Mouse (Mus musculus) lung, postnatal 0 days (tissue): ENCODE data around the gene Zeb2. TPM values are rescaled to one million over a fixed set of nuclear protein-coding genes. Genes with fewer than 3 reads are reported as not detected.

ENCODE experiments used
- ATAC-seq: fragments of 200-750 bp; cut with Nextera tagmentation; 2 replicates; pipeline ENCODE4 v1.8.0; 2017; ENCODE audit warnings: moderate library complexity
- DNase-seq: peaks from one replicate; pipeline ENCODE4 v3.0.0-alpha.2; 2016; ENCODE audit warnings: low spot score
- H3K27ac ChIP-seq: fragments of 300-500 bp; sonication (generic); 2 replicates; pipeline ENCODE4 v1.5.1; 2014; ENCODE audit warnings: antibody characterized with exemption, mild to moderate bottlenecking, low read length, mixed read lengths
- H3K27me3 ChIP-seq: fragments of 300-500 bp; sonication (generic); replicated peaks from 2 replicates; pipeline ENCODE4 v1.6.1; 2014; ENCODE audit warnings: low read length, mixed read lengths; ENCODE audit not compliant: insufficient read depth
- H3K36me3 ChIP-seq: fragments of 300-500 bp; sonication (generic); 2 replicates; pipeline ENCODE4 v1.6.1; 2014; ENCODE audit warnings: low read length, mixed read lengths; ENCODE audit not compliant: insufficient read depth
- H3K4me1 ChIP-seq: fragments of 300-500 bp; sonication (generic); 2 replicates; pipeline ENCODE4 v1.6.1; 2014; ENCODE audit warnings: antibody characterized with exemption, low read depth, low read length, mixed read lengths; ENCODE audit not compliant: insufficient read depth
- H3K4me2 ChIP-seq: fragments of 300-500 bp; sonication (generic); replicated peaks from 2 replicates; pipeline ENCODE4 v1.6.1; 2014; ENCODE audit warnings: low read depth, mild to moderate bottlenecking, low read length, moderate library complexity, mixed read lengths
- H3K4me3 ChIP-seq: fragments of 300-500 bp; sonication (generic); 2 replicates; pipeline ENCODE4 v1.5.1; 2014; ENCODE audit warnings: low read depth, low read length
- H3K9ac ChIP-seq: fragments of 300-500 bp; sonication (generic); replicated peaks from 2 replicates; pipeline ENCODE4 v1.6.1; 2014; ENCODE audit warnings: low read depth, mild to moderate bottlenecking
- H3K9me3 ChIP-seq: fragments of 300-500 bp; sonication (generic); 2 replicates; pipeline ENCODE4 v1.6.1; 2016; ENCODE audit warnings: low read length, mixed read lengths
- CTCF ChIP-seq: IDR thresholded peaks from 2 replicates; pipeline ENCODE4 v1.5.1; 2016; ENCODE audit warnings: antibody characterized with exemption, mild to moderate bottlenecking
- EP300 ChIP-seq: IDR thresholded peaks from 2 replicates; pipeline ENCODE4 v1.6.1; 2016; ENCODE audit warnings: antibody characterized with exemption, mild to moderate bottlenecking, control low read depth
- WGBS: fragments of 180-500 bp; shearing (Covaris S2); extraction: QIAGEN DNeasy Blood & Tissue Kit; methylation state at CpG from one replicate; pipeline ENCODE4 v1.1.7; 2014; 5-methylcytosine and 5-hydroxymethylcytosine counted together
- polyA plus RNA-seq: library from polyadenylated mRNA; unstranded; fragments of >200 nt; fragmentation: Nextera tagmentation; extraction: Ambion mirVana; gene quantifications from 2 replicates; pipeline ENCODE4 v1.2.1, GENCODE M21; 2015

The Zeb2 gene
- 36.4 and 44.9 TPM in 2 replicates for polyA plus RNA-seq

GRCm38 (mm10) chr2:45117087-45117561 lies at the start of gene Zeb2:
Zeb2 (minus strand) TSS chr2:45117395.
- H3K4me2 ChIP-seq = peak within 1 kb of the TSS; percentile 62

GRCm38 (mm10) chr2:45158785-45159184 lies 41.6 kb upstream of the Zeb2 start:
- no peak overlapping the region for H3K4me3 ChIP-seq
- DNase-seq (no peak), ATAC-seq (no peak)
- no peaks in the 10 kb centered on the region for H3K4me1 ChIP-seq
- 87% methylated on average over 5 of the region's 5 CpGs for WGBS
- TF ChIP-seq EP300 (no peak), CTCF (no peak)
- H3K4me2 ChIP-seq = no peak overlapping the region
- no peaks in the 10 kb centered on the region for H3K27me3 ChIP-seq
- H3K9me3 ChIP-seq = no peaks in the 10 kb centered on the region
- H3K9ac ChIP-seq = no peak overlapping the region
- H3K36me3 ChIP-seq = no peaks in the 10 kb centered on the region
- no peak overlapping the region for H3K27ac ChIP-seq

More at GRCm38 (mm10) chr2:45117087-45117561, at the start of gene Zeb2:
- peak within 1 kb of the TSS; percentile 49 for H3K9ac ChIP-seq
- peak; percentile 62 for ATAC-seq
- peak; percentile 85 for DNase-seq
- no peaks in the 10 kb centered on the region for H3K27me3 ChIP-seq
- no peak for TF ChIP-seq EP300
- TF ChIP-seq CTCF = no peak
- H3K36me3 ChIP-seq = no peaks in the 10 kb centered on the region
- peak within 1 kb of the TSS; percentile 93 for H3K27ac ChIP-seq
- peak within 1 kb of the TSS; percentile 56 for H3K4me3 ChIP-seq
- 2% methylated on average over 29 of the region's 39 CpGs for WGBS
- H3K9me3 ChIP-seq = no peaks in the 10 kb centered on the region
- no peaks in the 10 kb centered on the region for H3K4me1 ChIP-seq

- no peak overlapping the region for H3K27ac ChIP-seq
- H3K4me1 ChIP-seq = no peaks in the 10 kb centered on the region
- H3K36me3 ChIP-seq = no peaks in the 10 kb centered on the region
- DNase-seq (no peak), ATAC-seq (no peak)
- no peaks in the 10 kb centered on the region for H3K9me3 ChIP-seq
- 66% methylated on average over 8 of the region's 8 CpGs for WGBS
- H3K4me2 ChIP-seq = no peak overlapping the region
- H3K27me3 ChIP-seq = no peaks in the 10 kb centered on the region
- no peak overlapping the region for H3K9ac ChIP-seq
- no peak overlapping the region for H3K4me3 ChIP-seq
- no peak for TF ChIP-seq CTCF
- TF ChIP-seq EP300 = no peak
Measured at GRCm38 (mm10) chr2:45158351-45158782, 41.2 kb upstream of the Zeb2 start.

- 71% methylated on average over 1 of the region's 1 CpGs for WGBS
- H3K27ac ChIP-seq = no peak overlapping the region
- H3K9ac ChIP-seq = no peak overlapping the region
- H3K4me3 ChIP-seq = no peak overlapping the region
- H3K4me2 ChIP-seq = no peak overlapping the region
- no peaks in the 10 kb centered on the region for H3K9me3 ChIP-seq
- H3K36me3 ChIP-seq = no peaks in the 10 kb centered on the region
- DNase-seq (no peak), ATAC-seq (no peak)
- no peaks in the 10 kb centered on the region for H3K27me3 ChIP-seq
- H3K4me1 ChIP-seq = no peaks in the 10 kb centered on the region
- no peak for TF ChIP-seq CTCF
- no peak for TF ChIP-seq EP300
Measured at GRCm38 (mm10) chr2:45153315-45153714, 36.1 kb upstream of the Zeb2 start.

GRCm38 (mm10) chr2:45143162-45143561 lies 26.0 kb upstream of the Zeb2 start:
- Histone ChIP-seq H3K4me1 (no peaks in the 10 kb centered on the region), H3K4me2 (no peak overlapping the region), H3K27me3 (no peaks in the 10 kb centered on the region), H3K9me3 (no peaks in the 10 kb centered on the region), H3K4me3 (no peak overlapping the region), H3K36me3 (no peaks in the 10 kb centered on the region), H3K9ac (no peak overlapping the region), H3K27ac (no peak overlapping the region)
- ATAC-seq = no peak
- 51% methylated on average over 1 of the region's 1 CpGs for WGBS
- TF ChIP-seq EP300 (no peak), CTCF (no peak)
- no peak for DNase-seq

GRCm38 (mm10) chr2:45138906-45139305 lies 21.7 kb upstream of the Zeb2 start:
- ATAC-seq (no peak), DNase-seq (no peak)
- Histone ChIP-seq H3K4me1 (no peaks in the 10 kb centered on the region), H3K4me3 (no peak overlapping the region), H3K9ac (no peak overlapping the region), H3K4me2 (no peak overlapping the region), H3K36me3 (no peaks in the 10 kb centered on the region), H3K27me3 (no peaks in the 10 kb centered on the region), H3K27ac (no peak overlapping the region), H3K9me3 (no peaks in the 10 kb centered on the region)
- TF ChIP-seq CTCF = no peak
- 76% methylated on average over 6 of the region's 6 CpGs for WGBS

GRCm38 (mm10) chr2:45136783-45137182 lies 19.6 kb upstream of the Zeb2 start:
- no peaks in the 10 kb centered on the region for H3K4me1 ChIP-seq
- no peaks in the 10 kb centered on the region for H3K27me3 ChIP-seq
- ATAC-seq (no peak), DNase-seq (no peak)
- TF ChIP-seq CTCF (no peak), EP300 (no peak)
- no peak overlapping the region for H3K27ac ChIP-seq
- no peak overlapping the region for H3K9ac ChIP-seq
- no peak overlapping the region for H3K4me2 ChIP-seq
- H3K4me3 ChIP-seq = no peak overlapping the region
- WGBS = 74% methylated on average over 2 of the region's 2 CpGs
- H3K36me3 ChIP-seq = no peaks in the 10 kb centered on the region
- H3K9me3 ChIP-seq = no peaks in the 10 kb centered on the region
